Mouse (Mus musculus): Measurements from ENCODE around the gene Car2. TPM values are rescaled to one million over a fixed set of nuclear protein-coding genes. Genes with fewer than 3 reads are reported as not detected.

The Car2 gene
- total RNA-seq, 2 experiments from 2014 or later, result 38.0 to 50.9 TPM

- peak; percentile 69 for DNase-seq
Observed at GRCm38 (mm10) chr3:14948067-14948800, 62.2 kb downstream of the Car2 start.

DNA sequence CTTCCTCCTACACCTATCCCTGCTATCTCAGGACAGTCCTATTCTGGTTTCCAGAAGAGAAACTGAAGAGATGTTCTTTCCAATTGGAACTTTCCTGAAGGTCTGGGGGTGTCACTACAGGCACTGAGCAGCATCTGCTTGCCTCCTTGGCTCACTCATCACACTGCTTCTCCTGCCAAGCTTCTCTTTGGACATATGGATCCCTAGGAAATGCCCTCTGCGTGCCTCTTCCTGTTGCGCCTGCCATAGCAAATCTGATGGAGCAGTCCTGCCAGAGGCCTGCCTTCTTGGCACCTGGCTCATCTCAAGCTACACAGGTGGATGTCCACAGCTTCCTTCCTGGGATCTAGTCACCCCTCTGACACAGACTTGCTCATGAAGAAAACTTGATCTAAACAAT is 64.0 kb downstream of the Car2 start:
- no peak for DNase-seq

Other genes starting within 250 kb of the Car2 start
- gene Car13, start 244.5 kb upstream of the Car2 start, total RNA-seq (2021), result 10 to 100 TPM; 14.0 to 14.9 TPM
- 1 to 10 TPM; 2.2 to 3.8 TPM for gene Car1, start 77.9 kb upstream of the Car2 start, total RNA-seq (2021)
- gene Car3, start 22.8 kb upstream of the Car2 start, total RNA-seq (2021), result 1,000 to 10,000 TPM; 1,701 to 1,775 TPM

All from adrenal gland, postnatal 10 days (tissue).